Mouse (Mus musculus): ENCODE measurements at regions not wholly inside any gene's neighbourhood (a gene's known extent, or its start where the extent isn't known, plus 50 kb on each side); places are given as distances from the start of the nearest gene placed in this dataset.

DNA sequence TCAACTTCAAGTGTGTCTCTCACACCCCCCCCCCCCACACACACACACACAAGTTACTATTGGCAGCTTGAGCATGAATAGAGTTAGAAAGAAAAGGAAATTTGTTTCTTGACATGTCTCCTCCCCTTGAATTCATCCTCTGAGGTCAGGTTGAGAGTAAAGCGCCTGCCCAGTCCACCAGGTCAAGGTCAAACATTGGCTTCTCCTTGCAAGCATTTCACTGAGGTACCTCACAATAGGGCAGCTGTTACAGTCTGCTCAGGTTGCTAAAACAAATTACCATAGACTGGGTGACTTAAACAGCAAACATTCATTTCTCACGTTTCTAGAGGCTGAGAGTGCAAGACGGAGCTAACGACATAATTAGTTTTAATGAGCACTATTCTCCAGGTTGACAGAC lies 344.2 kb downstream of the Galc start:
- DNase-seq, result no peak

DNA sequence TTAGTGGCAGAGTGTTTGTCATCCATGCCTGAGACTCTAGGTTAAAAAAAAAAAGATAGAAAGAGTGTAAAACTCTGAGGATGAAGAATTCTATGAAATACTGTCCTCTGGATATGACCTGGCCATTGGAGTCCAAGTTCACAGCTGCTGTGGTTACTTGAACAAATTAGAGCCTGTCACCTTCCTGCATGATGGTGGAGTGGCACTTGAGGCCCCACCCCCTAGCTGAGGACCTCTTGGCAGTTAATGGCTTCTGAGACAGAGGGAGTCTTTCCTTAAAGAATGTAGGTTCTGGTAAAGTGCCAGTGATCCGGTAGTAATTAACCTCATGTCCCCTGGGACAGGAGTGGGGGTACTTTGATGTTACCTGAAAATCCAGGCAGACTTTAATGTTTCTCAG lies 346.5 kb downstream of the Galc start:
- DNase-seq, result no peak

DNA sequence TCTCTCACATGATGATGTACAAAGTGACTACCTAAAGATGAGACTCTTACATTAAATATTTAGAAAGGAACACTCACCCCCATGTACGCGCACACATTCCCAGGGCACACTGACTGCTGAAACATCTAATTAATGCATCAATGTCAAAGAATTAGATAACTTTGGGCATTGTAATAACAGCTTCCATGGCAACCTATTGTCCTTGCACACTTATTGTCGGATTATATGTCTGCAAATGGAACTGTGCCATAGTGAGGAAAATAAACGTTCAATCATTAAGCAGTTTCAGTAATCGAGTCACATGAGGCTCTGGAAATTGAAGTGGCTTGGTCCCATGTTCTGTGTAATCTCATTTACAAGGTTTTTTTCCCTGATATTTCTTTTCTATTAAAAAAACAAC lies 360.0 kb downstream of the Galc start:
- no peak for DNase-seq

DNA sequence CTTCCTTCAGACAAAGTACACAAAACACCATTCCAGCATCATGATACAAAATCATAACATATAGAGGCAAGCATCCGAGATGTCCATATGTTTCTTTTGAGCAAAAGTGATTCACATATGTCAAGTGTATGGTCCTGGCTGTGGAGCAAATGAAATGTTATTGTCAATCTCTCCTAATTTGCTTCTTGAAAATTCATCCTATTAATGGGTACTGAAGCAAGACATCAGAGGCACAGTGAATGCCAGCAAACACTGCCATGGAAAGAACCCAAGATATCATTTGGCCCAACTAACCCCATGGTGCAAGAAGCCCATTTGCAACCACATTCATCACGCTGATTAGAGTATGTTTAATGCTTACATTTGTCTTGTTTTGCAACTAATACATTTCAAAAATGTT lies 361.1 kb downstream of the Galc start:
- no peak for DNase-seq

DNA sequence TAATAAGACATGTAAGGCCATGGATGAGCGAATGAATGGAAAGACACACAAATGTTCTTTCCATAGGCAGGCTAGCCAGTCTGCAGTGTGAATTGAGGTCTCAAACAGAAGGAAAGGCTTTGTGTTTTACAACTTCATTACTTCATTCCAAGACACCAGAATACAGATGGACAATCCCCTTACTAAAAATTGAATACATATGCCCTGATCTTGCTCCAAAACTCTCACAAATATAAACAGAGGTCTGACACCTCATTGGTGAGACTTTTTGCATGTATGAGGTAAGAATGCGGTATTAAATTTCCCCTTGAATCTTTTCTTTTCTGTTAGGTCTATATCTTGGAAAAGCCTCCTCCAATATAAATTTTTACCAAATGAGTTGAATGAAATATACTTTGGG lies 363.3 kb downstream of the Galc start:
- no peak for DNase-seq

DNA sequence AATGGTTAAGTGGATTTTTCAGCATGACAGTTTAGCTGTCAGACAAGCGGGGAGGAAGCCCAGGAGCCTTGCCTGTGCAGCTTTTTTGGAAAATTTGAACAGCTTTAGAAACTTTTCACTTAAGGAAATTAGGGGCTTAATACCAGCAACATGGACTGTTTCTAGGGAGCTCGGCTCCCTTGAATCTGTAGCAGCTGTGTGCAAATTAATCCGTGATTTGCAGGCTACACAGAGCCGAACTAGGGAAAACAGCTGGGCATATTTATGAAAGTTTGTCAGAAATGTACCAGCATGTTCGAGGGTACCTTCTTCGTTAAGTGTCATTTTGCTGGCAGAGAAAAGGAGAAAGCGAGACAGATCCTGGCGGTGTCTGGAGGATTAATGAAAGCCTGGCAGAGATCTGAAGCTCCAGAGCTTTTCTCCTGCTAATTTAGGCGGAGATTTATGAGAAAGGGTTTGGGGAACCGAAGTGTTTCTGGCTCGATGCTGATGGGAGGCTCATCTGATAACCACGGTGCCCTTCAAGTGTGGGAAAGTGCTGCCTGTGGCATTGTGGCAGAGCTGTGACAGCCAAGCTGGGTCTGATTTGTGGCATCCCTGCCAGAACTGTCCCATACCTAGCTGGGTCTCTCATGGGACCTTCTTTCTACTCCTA lies 370.3 kb downstream of the Galc start:
- no peak for DNase-seq

DNA sequence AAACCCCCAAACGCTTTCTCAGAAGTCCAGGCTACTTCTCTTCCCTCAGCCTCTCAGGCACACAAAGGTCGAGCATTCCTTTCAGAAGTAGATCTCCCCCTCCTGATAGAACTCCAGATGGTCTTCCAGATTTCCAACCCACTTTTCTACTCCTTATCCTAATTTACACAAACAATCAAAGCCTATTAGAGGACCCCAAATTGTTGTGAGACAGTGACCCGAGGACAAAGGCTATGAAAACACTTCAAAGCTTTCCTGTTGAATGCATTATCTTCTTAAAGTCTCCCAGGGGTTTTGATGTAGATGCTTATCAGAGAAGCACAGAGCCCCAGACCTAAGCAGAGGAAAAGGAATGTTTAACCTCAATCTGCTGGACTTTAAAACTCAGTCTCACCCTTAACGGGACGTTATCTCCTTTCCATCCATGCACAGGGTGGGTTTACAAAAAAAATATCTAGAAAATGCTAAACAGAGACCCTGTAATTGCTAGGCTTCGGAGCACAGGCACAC lies 370.9 kb downstream of the Galc start:
- no peak for DNase-seq

DNA sequence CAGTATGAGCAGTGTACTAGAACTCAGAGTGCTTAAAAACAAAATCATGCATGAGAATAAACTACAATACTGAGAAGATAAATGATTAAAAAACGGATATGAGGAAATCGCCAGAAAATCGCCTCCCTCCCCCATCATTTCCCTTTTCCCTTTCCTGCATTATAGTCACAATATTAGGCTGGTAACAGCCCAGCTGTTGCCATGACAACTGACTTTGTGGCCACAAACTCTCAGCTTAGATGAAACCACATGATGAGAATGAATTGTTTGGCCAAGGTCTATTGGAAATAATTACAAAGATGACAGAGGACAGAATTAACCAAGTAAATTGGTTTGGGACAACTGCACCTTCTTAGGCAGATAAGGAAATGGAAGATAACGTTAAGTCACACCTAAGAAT lies 376.8 kb downstream of the Galc start:
- no peak for DNase-seq

DNA sequence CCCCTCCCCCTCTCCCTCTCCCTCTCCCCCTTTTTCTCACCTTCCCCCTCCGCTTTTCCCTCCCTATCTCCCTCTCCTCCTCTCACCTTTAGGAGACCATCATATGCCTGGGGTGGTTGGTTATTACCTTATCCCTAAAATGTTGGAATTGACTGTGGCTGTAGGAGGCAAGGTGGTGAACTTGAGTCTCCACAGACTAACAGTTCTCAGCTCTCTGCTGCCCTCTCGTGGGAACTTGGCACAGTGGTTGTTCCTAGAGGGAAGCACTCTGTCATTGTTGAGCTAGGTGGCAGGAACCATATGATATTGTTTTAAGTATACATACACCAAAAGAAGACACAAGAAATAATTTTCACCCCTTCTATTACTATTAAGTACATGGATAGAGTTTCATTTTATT lies 386.9 kb downstream of the Galc start:
- peak; percentile 30 for DNase-seq

DNA sequence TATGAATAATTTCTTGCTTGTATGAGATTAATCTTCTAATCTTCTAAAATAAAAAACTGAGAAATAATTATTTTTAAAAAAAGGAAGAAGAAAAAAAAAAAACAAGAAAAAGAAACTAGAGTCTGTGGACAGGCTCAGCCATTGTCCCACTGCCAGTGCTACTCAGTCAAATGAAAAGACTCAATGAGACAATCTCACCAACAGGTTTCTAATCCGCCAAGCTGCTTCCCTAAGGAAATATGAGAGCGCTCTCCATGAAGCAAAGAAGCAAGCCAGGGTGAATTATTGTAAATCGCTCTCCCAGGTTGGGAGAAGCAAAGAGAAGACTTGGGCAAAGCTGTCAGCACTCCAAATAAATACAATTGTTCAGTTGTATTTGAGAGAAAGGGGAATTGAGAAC lies 396.3 kb downstream of the Galc start:
- DNase-seq, result no peak

DNA sequence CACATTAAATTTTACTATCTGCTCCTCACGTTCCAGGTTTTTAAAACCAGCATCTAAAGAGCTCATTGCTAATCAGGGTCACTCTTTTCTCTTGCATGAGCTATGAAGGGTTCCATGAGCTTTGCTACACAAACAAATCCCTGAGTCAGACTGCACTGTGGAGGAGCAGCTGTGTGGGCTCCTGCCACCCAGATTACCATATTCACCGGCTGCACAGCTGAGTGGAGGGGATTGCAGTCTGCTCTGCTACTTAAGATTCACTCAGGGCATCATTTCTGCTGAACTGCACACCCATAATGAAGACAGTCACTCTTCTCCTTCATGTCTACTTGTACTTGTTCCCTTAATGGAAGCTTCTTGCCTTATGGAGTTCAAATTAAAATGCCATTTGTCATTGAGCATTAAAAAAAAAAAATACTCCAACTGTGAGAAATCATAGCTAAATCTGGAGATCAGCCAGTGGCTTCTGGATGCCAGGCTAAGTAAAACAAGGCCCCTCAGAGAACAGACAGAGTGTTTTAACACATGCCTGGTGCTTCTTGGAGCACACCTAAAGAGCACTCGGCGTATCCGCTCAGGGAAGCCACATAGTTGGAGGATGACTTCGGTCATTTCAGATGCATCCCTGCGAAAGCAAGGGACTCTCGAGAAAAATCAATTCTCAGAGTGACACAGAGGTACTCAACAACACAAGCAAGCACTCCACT lies 422.9 kb downstream of the Galc start:
- no peak for DNase-seq

DNA sequence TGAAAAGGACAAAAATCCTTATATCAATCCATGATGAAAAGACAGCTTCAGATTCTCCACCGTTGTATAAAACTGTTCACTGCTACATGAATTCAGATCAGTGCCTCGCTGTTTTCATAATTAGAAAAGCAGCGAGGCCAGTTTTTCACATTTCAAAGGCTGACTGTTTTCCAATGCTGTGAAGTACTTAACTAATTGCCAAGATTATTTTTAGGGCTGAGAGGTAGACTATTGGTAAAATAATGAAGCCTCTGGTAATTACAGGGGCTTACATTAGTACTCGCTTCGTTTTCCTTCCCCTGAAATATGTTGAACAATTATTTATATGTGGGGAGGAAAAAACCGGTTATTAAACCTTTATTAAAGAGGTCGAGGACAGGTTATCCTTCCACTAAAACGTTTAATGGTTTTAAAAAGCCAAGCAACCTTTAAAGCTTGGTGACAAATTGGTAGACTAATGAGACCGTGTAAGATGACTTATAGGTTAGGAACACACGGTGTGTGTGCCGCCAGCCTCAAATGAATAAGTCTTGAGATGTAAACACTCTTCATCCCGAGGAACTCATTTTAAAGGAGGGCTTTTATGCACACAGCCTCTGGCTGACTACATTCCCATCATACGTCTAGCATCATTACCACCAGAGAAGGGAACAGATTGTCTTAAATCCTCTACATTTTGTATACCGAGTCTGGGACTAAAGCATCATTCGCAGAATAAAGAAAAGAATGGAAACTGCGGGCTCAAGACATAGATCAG lies 465.7 kb downstream of the Galc start:
- DNase-seq, result no peak

DNA sequence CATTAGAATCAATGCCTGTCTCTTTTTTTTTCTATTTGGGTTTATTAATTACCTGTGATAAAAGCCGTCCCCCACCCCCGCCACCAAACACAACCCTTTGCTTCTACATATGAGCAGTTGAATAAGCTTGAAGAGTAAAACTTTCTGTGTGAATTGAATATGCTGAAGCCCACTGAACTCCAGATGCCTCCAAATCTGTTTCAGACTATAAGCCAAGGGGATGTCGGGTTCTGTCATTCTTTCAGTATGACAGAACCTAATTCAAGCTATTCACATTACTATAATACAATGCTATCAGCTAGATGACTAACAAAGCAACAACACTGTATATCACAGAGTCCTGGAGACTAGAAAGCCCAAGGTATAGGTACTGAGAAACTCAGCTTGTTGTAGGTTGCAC lies 475.8 kb downstream of the Galc start:
- no peak for DNase-seq

DNA sequence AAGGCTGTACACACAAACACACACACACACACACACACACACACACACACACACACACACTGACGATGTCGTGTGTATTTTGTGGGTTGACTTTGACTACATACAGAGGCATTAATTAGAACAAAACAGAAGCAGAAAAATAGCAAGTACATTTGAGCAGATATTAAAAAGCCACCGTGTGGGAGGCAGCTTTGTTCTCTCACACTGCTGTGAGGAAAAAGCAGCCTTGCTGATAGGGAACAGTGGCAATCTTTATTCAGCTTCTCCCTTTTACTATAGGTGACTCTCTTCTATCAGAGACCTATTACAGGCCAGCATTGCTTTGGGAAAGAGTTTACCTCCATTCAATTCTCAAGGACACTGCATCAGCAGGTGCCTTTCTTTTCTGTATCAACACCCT lies 500.1 kb downstream of the Galc start:
- DNase-seq, result no peak

DNA sequence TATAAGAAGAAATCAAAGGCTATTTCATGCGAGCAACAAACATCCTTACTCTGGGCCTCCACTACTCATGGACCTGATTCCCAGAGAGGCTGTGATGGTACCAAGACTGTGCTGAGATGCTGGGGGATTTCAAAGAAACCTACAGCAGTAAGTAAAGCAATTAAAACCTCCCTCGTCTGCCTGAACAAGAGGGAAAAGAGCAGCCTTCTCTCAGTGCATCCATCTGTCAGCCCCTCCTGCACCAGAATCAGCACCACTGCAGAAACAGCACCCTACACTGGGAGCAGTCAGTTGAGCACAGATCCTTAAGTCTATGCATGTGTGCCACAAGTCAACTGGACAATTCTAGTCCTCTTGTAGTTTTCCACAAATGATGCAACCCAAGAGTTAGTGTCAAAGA lies 500.6 kb downstream of the Galc start:
- DNase-seq, result no peak

DNA sequence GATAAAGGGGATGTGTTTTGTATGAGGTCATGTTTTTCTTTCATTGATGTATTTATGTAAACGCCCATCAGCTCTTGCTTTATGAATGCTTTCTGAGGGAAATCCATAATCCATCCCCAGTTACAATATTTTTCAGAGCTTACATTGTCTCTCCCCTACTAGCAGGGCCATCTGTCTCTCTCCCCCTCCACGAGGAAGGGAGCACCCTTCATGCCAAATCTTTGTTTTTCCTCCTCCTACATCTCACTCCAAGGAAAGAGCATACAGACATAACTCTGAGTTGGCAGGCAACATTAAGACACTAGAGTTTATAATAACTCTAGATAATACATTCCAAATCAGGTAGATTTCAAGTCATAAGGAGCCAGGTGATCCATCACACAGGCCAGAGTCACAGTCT lies 509.1 kb downstream of the Galc start:
- DNase-seq, result no peak

DNA sequence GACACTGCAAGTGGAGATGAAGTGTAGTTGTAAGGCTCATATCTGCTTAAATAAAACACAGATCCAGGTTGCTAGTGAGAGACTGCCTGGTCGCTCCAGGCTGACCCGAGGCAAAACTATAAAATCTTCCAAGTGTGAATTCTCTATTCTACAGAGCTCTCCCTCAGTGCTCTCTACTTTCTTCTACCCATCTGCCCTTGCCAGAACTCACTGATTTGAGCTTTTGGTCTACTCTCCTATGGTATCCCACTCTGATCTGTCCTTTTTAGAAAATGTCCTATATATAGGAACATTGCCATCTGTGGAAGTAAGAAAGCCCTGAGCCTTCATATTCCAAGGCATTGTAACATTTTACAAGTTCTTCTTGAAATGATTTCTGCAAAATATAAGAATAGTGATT lies 518.3 kb downstream of the Galc start:
- DNase-seq, result no peak

DNA sequence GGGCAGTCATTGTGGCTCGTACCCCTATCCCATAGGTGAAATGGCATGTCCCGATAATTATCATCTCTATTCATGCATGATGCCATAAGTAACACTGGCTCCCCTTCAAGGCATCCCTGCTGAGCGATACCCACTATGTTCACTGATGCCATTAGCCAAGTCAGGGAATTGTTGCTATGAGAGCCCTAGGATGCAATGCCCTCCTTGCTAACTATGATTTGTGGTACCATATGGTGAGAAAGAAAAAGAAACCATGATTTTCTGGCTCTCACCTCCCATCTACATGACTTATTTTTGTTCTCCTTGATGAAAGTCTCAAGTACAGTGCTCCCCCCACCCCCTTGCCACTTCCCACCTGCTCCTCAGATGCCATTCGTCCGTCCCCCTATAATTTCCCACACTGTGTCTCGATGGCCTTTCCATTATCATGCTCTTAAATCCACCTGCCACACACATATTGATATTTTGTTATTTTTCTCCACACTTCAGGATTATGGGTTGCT lies 527.1 kb downstream of the Galc start:
- DNase-seq, result no peak

DNA sequence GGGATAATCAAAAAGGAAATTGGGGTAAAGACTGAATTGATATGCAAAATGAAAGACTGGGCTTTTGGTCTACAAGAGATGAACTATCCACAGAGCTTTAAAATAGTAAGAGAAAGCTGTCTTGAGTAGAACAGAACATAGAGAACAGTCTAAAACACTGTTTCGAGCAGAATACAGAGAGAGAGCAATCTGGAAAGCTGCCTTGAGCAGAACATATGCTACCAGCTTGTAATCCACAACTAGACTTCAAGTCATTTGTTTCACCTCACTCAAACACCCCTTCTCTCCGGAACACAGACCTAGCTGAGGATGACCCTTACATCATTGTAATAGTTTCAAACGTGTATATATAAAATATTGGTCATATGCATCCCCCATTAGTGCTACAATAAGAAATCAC lies 538.7 kb downstream of the Galc start:
- no peak for DNase-seq

DNA sequence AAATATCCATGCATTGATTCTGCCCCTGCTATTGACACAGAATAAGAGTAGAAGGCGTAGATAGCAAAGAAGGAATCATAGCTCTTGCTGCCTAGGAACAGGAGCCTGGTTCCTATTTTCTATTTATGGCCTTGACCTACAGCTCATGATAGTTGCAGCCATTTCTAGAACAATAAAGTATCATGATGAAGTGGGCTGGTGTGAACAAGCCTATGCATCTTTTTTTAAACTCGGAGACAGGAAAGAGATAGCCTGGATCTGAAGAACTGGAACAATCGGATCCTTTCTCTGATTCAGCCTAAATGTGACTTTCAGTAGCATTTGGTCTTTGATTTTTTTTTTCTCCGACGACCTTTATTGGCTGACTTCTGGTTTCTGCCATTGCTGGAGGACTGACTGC lies 541.4 kb downstream of the Galc start:
- no peak for DNase-seq
